Mouse (Mus musculus): ENCODE measurements around the gene Smim14.

- TF ChIP-seq POLR2A (IDR thresholded peaks at IDR 0.05; ENCODE audit: low read depth, low read length) (no peak), CTCF (IDR thresholded peaks at IDR 0.05; ENCODE audit: extremely low read depth, insufficient read length, insufficient replicate concordance, low read depth, low read length) (no peak)
Measured at GRCm38 (mm10) chr5:65459454-65459853, 77.5 kb downstream of the Smim14 start.
